Mouse (Mus musculus) testis, adult 2 months (tissue): ENCODE measurements around the gene Acbd6. TPM values are rescaled to one million over a fixed set of nuclear protein-coding genes. Genes with fewer than 3 reads are reported as not detected.

Source experiments
- H3K27ac ChIP-seq: fragments of 200-500 bp; 2 replicates; pipeline ENCODE4 v1.5.1; 2012; ENCODE audit warnings: low read depth, low read length; ENCODE audit not compliant: control insufficient read depth, insufficient read depth
- H3K27me3 ChIP-seq: fragments of 200-500 bp; 2 replicates; pipeline ENCODE4 v1.6.1; 2012; ENCODE audit warnings: mild to moderate bottlenecking, low read length, moderate library complexity; ENCODE audit not compliant: control insufficient read depth, insufficient read depth
- H3K36me3 ChIP-seq: fragments of 200-500 bp; 2 replicates; pipeline ENCODE4 v1.6.1; 2012; ENCODE audit warnings: mild to moderate bottlenecking, low read length; ENCODE audit not compliant: control insufficient read depth, insufficient read depth
- H3K4me1 ChIP-seq: fragments of 200-500 bp; 2 replicates; pipeline ENCODE4 v1.6.1; 2012; ENCODE audit warnings: low read length; ENCODE audit not compliant: control insufficient read depth, insufficient read depth
- H3K4me3 ChIP-seq: fragments of 200-500 bp; 2 replicates; pipeline ENCODE4 v1.5.1; 2012; ENCODE audit warnings: low read depth, mild to moderate bottlenecking, low read length, moderate library complexity, mixed read lengths; ENCODE audit not compliant: control insufficient read depth
- CTCF ChIP-seq: fragments of 200-500 bp; IDR thresholded peaks from 2 replicates; pipeline ENCODE4 v1.5.1; 2012; ENCODE audit warnings: low read depth, mild to moderate bottlenecking, inconsistent platforms, low read length, moderate library complexity; ENCODE audit not compliant: control insufficient read depth, insufficient read depth, insufficient replicate concordance
- POLR2A ChIP-seq: fragments of 200-500 bp; IDR thresholded peaks from 2 replicates; pipeline ENCODE4 v1.6.1; 2012; ENCODE audit warnings: low read depth, mild to moderate bottlenecking, inconsistent platforms, low read length, moderate library complexity; ENCODE audit not compliant: control insufficient read depth
- polyA plus RNA-seq: library from polyadenylated mRNA; depleted of rRNA; stranded (reverse); fragments of >200 nt; gene quantifications from 2 replicates; pipeline ENCODE4 v1.2.3, GENCODE M21; 2012

The Acbd6 gene
- polyA plus RNA-seq, 1 experiment: 227 TPM

DNA sequence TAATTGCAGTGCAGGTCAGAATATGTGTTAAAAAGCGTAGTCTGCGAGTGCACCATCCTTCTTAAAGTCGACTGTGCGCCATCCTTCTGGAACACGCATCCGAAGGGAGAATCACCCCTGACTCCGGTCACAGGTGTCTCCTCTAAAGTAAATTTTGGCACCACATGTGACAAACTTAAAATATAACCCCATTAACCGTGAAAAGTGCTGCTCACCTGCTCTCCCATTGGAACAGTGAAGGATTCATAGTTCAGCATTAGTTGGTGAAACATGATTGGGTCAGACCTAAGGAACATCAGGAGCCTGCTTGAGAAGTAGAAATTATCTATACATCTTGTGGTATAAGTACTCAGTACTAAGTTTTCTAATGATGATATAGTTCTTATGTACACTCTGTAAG is 65.3 kb downstream of the Acbd6 start:
- H3K4me3 ChIP-seq: no peak overlapping the region
- no peak for TF ChIP-seq CTCF
- TF ChIP-seq POLR2A: no peak

DNA sequence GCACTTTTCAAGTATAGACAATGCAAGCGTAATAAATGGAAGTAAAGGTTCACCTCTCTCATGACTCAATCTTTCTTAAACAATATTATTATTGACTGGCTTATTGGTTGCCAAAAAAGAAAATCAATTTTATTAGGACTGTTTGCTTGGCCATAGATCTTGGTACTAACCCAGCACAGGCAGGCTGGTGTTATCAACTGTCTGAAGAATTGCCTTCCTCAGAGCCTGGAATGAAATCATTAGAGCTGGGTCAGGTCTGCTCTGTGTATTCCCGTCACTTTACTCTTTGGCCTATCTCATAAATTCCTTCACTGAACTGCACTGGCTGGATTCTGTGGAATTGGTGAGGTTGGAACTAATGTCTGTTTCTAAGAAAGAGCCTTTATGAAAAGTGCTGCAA is 69.8 kb downstream of the Acbd6 start:
- H3K27ac ChIP-seq: no peak overlapping the region
- no peaks in the 10 kb centered on the region for H3K4me1 ChIP-seq
- H3K27me3 ChIP-seq: no peaks in the 10 kb centered on the region
- no peak overlapping the region for H3K4me3 ChIP-seq
- H3K36me3 ChIP-seq: peaks cover 1% of the 10 kb centered on the region
- TF ChIP-seq CTCF (no peak), POLR2A (no peak)

More for the DNA sequence above, 65.3 kb downstream of the Acbd6 start:
- Histone ChIP-seq H3K36me3 (peaks cover 1% of the 10 kb centered on the region), H3K4me1 (no peaks in the 10 kb centered on the region), H3K27ac (no peak overlapping the region), H3K27me3 (no peaks in the 10 kb centered on the region)

DNA sequence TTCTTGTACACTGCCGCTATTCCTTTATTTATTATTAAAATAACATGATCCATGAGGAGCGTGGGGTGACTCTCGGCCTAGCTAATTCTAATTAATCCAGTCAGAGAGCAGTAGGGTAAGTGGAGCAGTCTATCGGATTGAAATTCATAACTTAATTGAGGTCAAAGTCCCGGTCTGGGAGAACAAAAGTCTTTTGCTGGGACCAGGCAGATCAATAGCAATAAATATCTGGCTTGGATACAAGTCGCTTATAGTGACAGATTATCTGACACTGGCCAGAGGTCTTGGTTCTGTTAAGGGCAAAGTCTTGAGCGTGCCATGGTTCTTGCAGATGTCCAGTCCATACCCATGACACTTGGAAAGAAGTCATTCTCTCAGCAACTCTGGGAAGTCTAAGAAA is 78.7 kb downstream of the Acbd6 start:
- no peak overlapping the region for H3K27ac ChIP-seq
- H3K4me3 ChIP-seq: no peak overlapping the region
- H3K27me3 ChIP-seq: no peaks in the 10 kb centered on the region
- TF ChIP-seq CTCF (no peak), POLR2A (no peak)
- no peaks in the 10 kb centered on the region for H3K36me3 ChIP-seq
- no peaks in the 10 kb centered on the region for H3K4me1 ChIP-seq

DNA sequence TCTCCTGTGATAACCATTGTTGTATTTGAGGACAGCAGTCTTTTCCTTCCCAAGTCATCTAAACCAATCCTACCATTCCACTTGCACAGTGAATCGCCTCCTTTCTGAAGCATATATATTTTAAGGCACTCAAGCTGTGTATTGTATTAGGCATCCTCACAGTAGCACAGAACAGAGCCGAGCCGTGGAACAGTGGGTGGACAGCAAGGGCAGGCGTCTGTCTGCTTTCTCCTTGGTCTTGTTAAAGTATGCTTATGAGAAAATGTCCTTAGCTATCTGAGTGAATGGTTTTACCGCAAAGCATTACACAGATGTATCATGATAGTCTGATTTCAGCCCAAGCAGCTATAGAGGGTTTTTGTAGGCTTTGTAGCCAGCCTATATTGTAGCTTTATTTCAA is 87.9 kb downstream of the Acbd6 start:
- H3K4me1 ChIP-seq: no peaks in the 10 kb centered on the region
- no peak overlapping the region for H3K4me3 ChIP-seq
- TF ChIP-seq POLR2A: no peak
- no peak for TF ChIP-seq CTCF
- H3K27ac ChIP-seq: no peak overlapping the region
- H3K36me3 ChIP-seq: no peaks in the 10 kb centered on the region
- H3K27me3 ChIP-seq: no peaks in the 10 kb centered on the region

DNA sequence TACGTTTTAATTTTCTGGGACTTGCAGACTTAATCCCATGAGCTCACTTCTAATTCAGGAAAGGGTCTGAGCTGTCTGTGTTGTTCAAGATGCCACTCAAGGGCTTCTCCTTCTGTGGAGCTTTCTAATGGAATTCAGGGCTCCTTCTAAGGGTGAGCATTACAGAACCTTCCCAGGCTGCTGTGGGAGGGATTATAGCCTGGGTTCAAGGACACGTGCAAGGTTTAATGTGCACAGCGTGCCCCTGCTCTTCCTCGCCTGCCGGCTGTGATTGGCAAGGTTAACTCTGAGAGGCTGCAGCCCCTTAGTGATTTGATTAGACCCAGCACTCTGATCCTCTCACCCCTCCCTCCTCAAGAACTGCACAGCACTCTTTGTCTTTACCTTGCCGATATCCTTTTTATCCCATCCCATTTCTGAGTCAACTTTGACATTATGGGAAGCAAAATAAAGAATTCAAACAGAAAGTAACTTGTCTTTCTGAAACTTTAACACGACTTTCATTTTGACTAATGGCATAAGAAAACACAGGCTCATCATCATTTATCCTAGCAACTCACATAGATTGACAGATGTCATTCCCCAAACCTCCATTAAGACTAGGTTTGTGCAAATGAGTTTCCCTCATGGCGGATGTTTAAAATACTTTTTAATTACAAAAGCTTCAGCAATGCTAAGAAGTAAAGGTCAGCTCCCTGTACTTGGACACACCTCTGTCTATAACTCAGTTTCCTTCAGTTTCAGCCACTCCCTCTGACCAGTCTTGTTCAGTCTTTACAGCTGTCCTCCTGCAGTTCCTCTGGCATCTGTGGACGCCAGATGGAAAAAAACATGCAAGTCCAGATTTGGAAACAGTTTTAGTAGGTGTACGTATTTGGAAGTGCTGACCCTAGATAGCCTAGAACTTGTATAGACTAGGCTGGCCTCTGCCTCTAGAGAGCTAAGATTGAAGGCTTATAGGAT is 88.7 kb downstream of the Acbd6 start:
- no peak for TF ChIP-seq POLR2A
- TF ChIP-seq CTCF: no peak
- no peaks in the 10 kb centered on the region for H3K36me3 ChIP-seq
- no peaks in the 10 kb centered on the region for H3K27me3 ChIP-seq
- no peak overlapping the region for H3K4me3 ChIP-seq
- no peak overlapping the region for H3K27ac ChIP-seq
- H3K4me1 ChIP-seq: no peaks in the 10 kb centered on the region

DNA sequence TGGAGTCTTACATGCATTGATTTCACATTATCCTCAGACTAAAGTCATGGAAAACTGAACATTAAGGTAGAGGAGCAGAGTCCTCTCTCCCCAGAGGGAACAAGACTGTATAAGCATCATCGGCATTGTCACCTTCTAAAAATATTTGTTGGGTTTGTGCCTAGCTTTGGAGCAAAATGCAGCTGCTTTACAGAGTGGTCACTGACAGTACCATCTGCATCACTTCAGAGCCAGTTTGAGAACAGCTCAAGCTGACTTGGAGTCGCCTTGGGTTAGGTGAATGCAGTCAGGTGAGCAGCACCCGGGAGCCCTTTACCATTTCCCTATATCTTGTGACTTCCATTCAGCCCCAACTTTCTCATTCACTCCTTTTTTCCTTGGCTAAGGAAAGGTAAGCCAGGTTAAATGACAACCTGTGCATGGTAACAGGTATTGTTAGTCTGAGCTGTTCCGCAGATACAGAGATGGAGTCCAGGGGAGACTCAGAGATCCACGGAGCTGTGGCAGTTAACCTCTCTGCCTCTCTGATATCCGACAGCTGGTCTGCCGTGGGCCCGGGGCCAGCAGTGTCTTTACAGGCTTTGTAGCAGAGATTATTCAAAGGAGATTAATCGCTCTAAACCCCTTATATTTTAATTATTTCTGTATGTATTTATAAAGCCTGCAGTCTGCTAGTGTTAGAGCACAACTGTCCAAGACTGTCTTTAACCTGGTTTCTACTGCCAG is 92.4 kb downstream of the Acbd6 start:
- Histone ChIP-seq H3K27ac (no peak overlapping the region), H3K4me1 (no peaks in the 10 kb centered on the region), H3K4me3 (no peak overlapping the region), H3K27me3 (no peaks in the 10 kb centered on the region), H3K36me3 (no peaks in the 10 kb centered on the region)
- no peak for TF ChIP-seq POLR2A
- TF ChIP-seq CTCF: no peak

DNA sequence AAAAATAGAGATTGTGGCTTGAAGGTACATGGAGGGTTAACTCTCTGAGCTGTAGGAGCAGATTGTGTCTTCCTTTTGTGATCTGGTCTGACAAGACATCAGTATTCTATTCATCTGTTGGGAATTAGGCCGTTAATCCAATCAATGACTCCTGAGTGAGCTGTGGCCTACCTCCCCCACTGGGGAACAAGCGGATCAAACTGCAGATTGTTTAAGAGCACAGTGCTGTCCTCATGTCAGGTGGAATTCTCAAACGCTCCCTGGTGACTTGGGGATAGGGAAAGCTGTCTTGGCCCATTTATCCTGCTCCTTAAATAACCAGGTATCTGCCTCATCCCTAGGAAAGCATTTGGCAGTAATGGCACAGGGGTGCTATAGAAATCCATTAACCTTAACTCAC is 97.0 kb downstream of the Acbd6 start:
- H3K4me3 ChIP-seq: no peak overlapping the region
- no peaks in the 10 kb centered on the region for H3K27me3 ChIP-seq
- no peak overlapping the region for H3K27ac ChIP-seq

More for the DNA sequence above, 97.0 kb downstream of the Acbd6 start:
- Histone ChIP-seq H3K4me1 (no peaks in the 10 kb centered on the region), H3K36me3 (no peaks in the 10 kb centered on the region)
- TF ChIP-seq POLR2A (no peak), CTCF (no peak)
